Mouse (Mus musculus): ENCODE results near the gene Sun2. TPM values are rescaled to one million over a fixed set of nuclear protein-coding genes. Genes with fewer than 3 reads are reported as not detected.

The Sun2 gene
- polyA plus RNA-seq, 2 experiments = 1.6 to 7.0 TPM

- Histone ChIP-seq H3K27ac (no peak overlapping the region), H3K36me3 (replicated peaks; ENCODE audit: control insufficient read depth, insufficient read depth, low read depth) (no peaks in the 10 kb centered on the region), H3K4me2 (ENCODE audit: low read depth) (no peak overlapping the region), H3K4me1 (replicated peaks; ENCODE audit: control insufficient read depth in 2 of 2, insufficient read depth in 2 of 2, low read length in 1 of 2) (peaks cover under 1% of the 10 kb centered on the region in 2 experiments; a peak in 3 of 4 replicates), H3K9me3 (ENCODE audit: control insufficient read depth, low read length) (no peaks in the 10 kb centered on the region), H3K4me3 (ENCODE audit: insufficient read depth in 1 of 2, low read depth in 2 of 2, low read length in 2 of 2) (no peak overlapping the region), H3K27me3 (ENCODE audit: control insufficient read depth, insufficient read depth, low read length) (no peaks in the 10 kb centered on the region), H3K9ac (replicated peaks) (no peak overlapping the region)
- DNase-seq (ENCODE audit: low read depth in 3 of 3, low spot score in 3 of 3) (no peak), ATAC-seq (ENCODE audit: insufficient read depth) (no peak)
- WGBS (ENCODE audit: insufficient replicate concordance) = 25% methylated on average over 6 of the region's 6 CpGs
- no peak for TF ChIP-seq EP300 (IDR thresholded peaks at IDR 0.05; ENCODE audit: low read depth)
- no peak for TF ChIP-seq CTCF (IDR thresholded peaks at IDR 0.05; ENCODE audit: low read depth)
Measured at GRCm38 (mm10) chr15:79768302-79768701, 26.0 kb upstream of the Sun2 start.

- WGBS (ENCODE audit: insufficient replicate concordance) = 55% methylated on average over 16 of the region's 16 CpGs
- no peaks in the 10 kb centered on the region for H3K27me3 ChIP-seq (ENCODE audit: control insufficient read depth, insufficient read depth, low read length)
- H3K4me3 ChIP-seq (ENCODE audit: insufficient read depth in 1 of 2, low read depth in 2 of 2, low read length in 2 of 2) = no peak overlapping the region
- no peaks in the 10 kb centered on the region for H3K9me3 ChIP-seq (ENCODE audit: control insufficient read depth, low read length)
- no peak for TF ChIP-seq EP300 (IDR thresholded peaks at IDR 0.05; ENCODE audit: low read depth)
- no peak for TF ChIP-seq CTCF (IDR thresholded peaks at IDR 0.05; ENCODE audit: low read depth)
- ATAC-seq (ENCODE audit: insufficient read depth) (no peak), DNase-seq (ENCODE audit: low read depth in 3 of 3, low spot score in 3 of 3) (no peak)
- H3K9ac ChIP-seq (replicated peaks) = no peak overlapping the region
- H3K4me2 ChIP-seq (ENCODE audit: low read depth) = no peak overlapping the region
- no peaks in the 10 kb centered on the region for H3K4me1 ChIP-seq (replicated peaks; ENCODE audit: control insufficient read depth in 2 of 2, insufficient read depth in 2 of 2, low read length in 1 of 2)
- H3K27ac ChIP-seq = no peak overlapping the region
- no peaks in the 10 kb centered on the region for H3K36me3 ChIP-seq (replicated peaks; ENCODE audit: control insufficient read depth, insufficient read depth, low read depth)
Measured at GRCm38 (mm10) chr15:79767327-79767961, 25.1 kb upstream of the Sun2 start.

- Histone ChIP-seq H3K4me3 (ENCODE audit: insufficient read depth in 1 of 2, low read depth in 2 of 2, low read length in 2 of 2) (no peak overlapping the region), H3K36me3 (replicated peaks; ENCODE audit: control insufficient read depth, insufficient read depth, low read depth) (no peaks in the 10 kb centered on the region), H3K4me1 (replicated peaks; ENCODE audit: control insufficient read depth in 2 of 2, insufficient read depth in 2 of 2, low read length in 1 of 2) (no peaks in the 10 kb centered on the region), H3K9ac (replicated peaks) (no peak overlapping the region), H3K9me3 (ENCODE audit: control insufficient read depth, low read length) (no peaks in the 10 kb centered on the region), H3K27me3 (ENCODE audit: control insufficient read depth, insufficient read depth, low read length) (no peaks in the 10 kb centered on the region), H3K4me2 (ENCODE audit: low read depth) (no peak overlapping the region), H3K27ac (no peak overlapping the region)
- no peak for TF ChIP-seq EP300 (IDR thresholded peaks at IDR 0.05; ENCODE audit: low read depth)
- TF ChIP-seq CTCF (IDR thresholded peaks at IDR 0.05; ENCODE audit: low read depth) = no peak
- DNase-seq (ENCODE audit: low read depth in 3 of 3, low spot score in 3 of 3) (no peak), ATAC-seq (ENCODE audit: insufficient read depth) (no peak)
- WGBS (ENCODE audit: insufficient replicate concordance) = 76% methylated on average over 10 of the region's 10 CpGs
Measured at GRCm38 (mm10) chr15:79766586-79767071, 24.3 kb upstream of the Sun2 start.

- no peak for ATAC-seq (ENCODE audit: insufficient read depth)
- no peaks in the 10 kb centered on the region for H3K36me3 ChIP-seq (replicated peaks; ENCODE audit: control insufficient read depth, insufficient read depth, low read depth)
- no peak for TF ChIP-seq EP300 (IDR thresholded peaks at IDR 0.05; ENCODE audit: low read depth)
- TF ChIP-seq CTCF (IDR thresholded peaks at IDR 0.05; ENCODE audit: low read depth) = no peak
Measured at GRCm38 (mm10) chr15:79766168-79766567, 23.8 kb upstream of the Sun2 start.

GRCm38 (mm10) chr15:79765361-79765760 is 23.0 kb upstream of the Sun2 start:
- no peaks in the 10 kb centered on the region for H3K27me3 ChIP-seq (ENCODE audit: control insufficient read depth, insufficient read depth, low read length)
- TF ChIP-seq EP300 (IDR thresholded peaks at IDR 0.05; ENCODE audit: low read depth) = no peak
- TF ChIP-seq CTCF (IDR thresholded peaks at IDR 0.05; ENCODE audit: low read depth) = no peak
- DNase-seq (ENCODE audit: low read depth in 3 of 3, low spot score in 3 of 3) = no peak
- H3K4me2 ChIP-seq (ENCODE audit: low read depth) = no peak overlapping the region
- H3K9me3 ChIP-seq (ENCODE audit: control insufficient read depth, low read length) = no peaks in the 10 kb centered on the region
- no peak for ATAC-seq (ENCODE audit: insufficient read depth)
- H3K4me1 ChIP-seq (replicated peaks; ENCODE audit: control insufficient read depth in 2 of 2, insufficient read depth in 2 of 2, low read length in 1 of 2) = no peaks in the 10 kb centered on the region
- no peak overlapping the region for H3K27ac ChIP-seq
- H3K36me3 ChIP-seq (replicated peaks; ENCODE audit: control insufficient read depth, insufficient read depth, low read depth) = no peaks in the 10 kb centered on the region
- no peak overlapping the region for H3K9ac ChIP-seq (replicated peaks)
- WGBS (ENCODE audit: insufficient replicate concordance) = 64% methylated on average over 2 of the region's 2 CpGs
- H3K4me3 ChIP-seq (ENCODE audit: insufficient read depth in 1 of 2, low read depth in 2 of 2, low read length in 2 of 2) = no peak overlapping the region

More at GRCm38 (mm10) chr15:79766168-79766567, 23.8 kb upstream of the Sun2 start:
- H3K4me3 ChIP-seq (ENCODE audit: insufficient read depth in 1 of 2, low read depth in 2 of 2, low read length in 2 of 2) = no peak overlapping the region
- no peak overlapping the region for H3K4me2 ChIP-seq (ENCODE audit: low read depth)
- no peaks in the 10 kb centered on the region for H3K27me3 ChIP-seq (ENCODE audit: control insufficient read depth, insufficient read depth, low read length)
- DNase-seq (ENCODE audit: low read depth in 3 of 3, low spot score in 3 of 3) = no peak
- no peaks in the 10 kb centered on the region for H3K9me3 ChIP-seq (ENCODE audit: control insufficient read depth, low read length)
- H3K27ac ChIP-seq = no peak overlapping the region
- H3K9ac ChIP-seq (replicated peaks) = no peak overlapping the region
- no peaks in the 10 kb centered on the region for H3K4me1 ChIP-seq (replicated peaks; ENCODE audit: control insufficient read depth in 2 of 2, insufficient read depth in 2 of 2, low read length in 1 of 2)
- WGBS (ENCODE audit: insufficient replicate concordance) = 62% methylated on average over 10 of the region's 10 CpGs
